Mouse (Mus musculus) kidney, postnatal 10 days (tissue): ENCODE measurements at regions not wholly inside any gene's neighbourhood (a gene's known extent, or its start where the extent isn't known, plus 50 kb on each side); places are given as distances from the start of the nearest gene placed in this dataset.

Experiments
- DNase-seq: peaks from one replicate; pipeline ENCODE4 v3.0.0; 2021; ENCODE audit warnings: mixed read lengths

- DNase-seq, result no peak
These were observed 103.0 kb upstream of the Arrdc4 start for GRCm38 (mm10) chr7:68851981-68852575.

GRCm38 (mm10) chr7:68844606-68845005 is 95.6 kb upstream of the Arrdc4 start:
- DNase-seq, result no peak

- DNase-seq, result peak; percentile 47
These were observed 94.3 kb upstream of the Arrdc4 start for GRCm38 (mm10) chr7:68843374-68843773.

GRCm38 (mm10) chr7:68833977-68834791 is 85.1 kb upstream of the Arrdc4 start:
- DNase-seq, result peak; percentile 17

GRCm38 (mm10) chr7:68833517-68833916 is 84.5 kb upstream of the Arrdc4 start:
- no peak for DNase-seq

DNA sequence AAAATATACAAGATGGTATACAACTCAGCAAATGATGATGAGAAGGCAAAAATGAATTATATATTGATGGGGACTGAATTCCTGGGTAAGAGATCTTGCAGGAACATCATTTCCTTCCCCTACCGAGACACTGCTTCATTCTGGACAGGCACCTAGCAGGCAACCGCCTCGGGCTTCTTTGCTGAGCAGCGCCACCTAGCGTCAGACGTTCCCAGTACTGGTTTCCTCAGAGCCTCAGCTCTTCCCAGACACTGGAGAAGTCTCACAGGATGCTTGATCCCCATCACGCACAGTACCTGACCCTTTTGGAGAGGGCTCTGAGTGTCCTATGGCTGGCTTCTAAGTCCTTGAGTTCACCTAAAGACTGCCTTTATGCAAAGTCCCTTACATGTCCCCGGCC is 80.8 kb upstream of the Arrdc4 start:
- DNase-seq, result peak; percentile 94

GRCm38 (mm10) chr7:68824399-68824798 is 75.4 kb upstream of the Arrdc4 start:
- DNase-seq, result no peak

GRCm38 (mm10) chr7:68823646-68824045 is 74.6 kb upstream of the Arrdc4 start:
- no peak for DNase-seq

GRCm38 (mm10) chr7:68823189-68823588 is 74.1 kb upstream of the Arrdc4 start:
- peak; percentile 74 for DNase-seq

GRCm38 (mm10) chr7:68814823-68815666 is 66.0 kb upstream of the Arrdc4 start:
- DNase-seq, result no peak

- DNase-seq, result peak; percentile 25
These were observed 60.7 kb upstream of the Arrdc4 start for GRCm38 (mm10) chr7:68809782-68810181.
